Mouse (Mus musculus) brain, embryonic 14.5 days (tissue): ENCODE measurements around the gene Gm36864. TPM values are rescaled to one million over a fixed set of nuclear protein-coding genes. Genes with fewer than 3 reads are reported as not detected.

ENCODE experiments used
- DNase-seq: peaks from one replicate; pipeline ENCODE4 v3.0.0-alpha.2; 2011; ENCODE audit warnings: low read depth
- CTCF ChIP-seq: fragments of 200-500 bp; IDR thresholded peaks from 2 replicates; pipeline ENCODE4 v1.5.1; 2012; ENCODE audit warnings: inconsistent platforms, mild to moderate bottlenecking, moderate library complexity, borderline replicate concordance; ENCODE audit not compliant: insufficient read depth, insufficient read length; ENCODE audit errors: extremely low read depth
- POLR2A ChIP-seq: fragments of 200-500 bp; IDR thresholded peaks from 2 replicates; pipeline ENCODE4 v1.6.1; 2012; ENCODE audit warnings: mild to moderate bottlenecking, inconsistent platforms, borderline replicate concordance; ENCODE audit not compliant: poor library complexity, insufficient read depth, insufficient read length, severe bottlenecking; ENCODE audit errors: extremely low read depth
- polyA plus RNA-seq: library from polyadenylated mRNA; depleted of rRNA; stranded (reverse); fragments of >200 nt; gene quantifications from 2 replicates; pipeline ENCODE4 v1.2.3, GENCODE M21; 2012

The Gm36864 gene
- polyA plus RNA-seq, 1 experiment = not detected

DNA sequence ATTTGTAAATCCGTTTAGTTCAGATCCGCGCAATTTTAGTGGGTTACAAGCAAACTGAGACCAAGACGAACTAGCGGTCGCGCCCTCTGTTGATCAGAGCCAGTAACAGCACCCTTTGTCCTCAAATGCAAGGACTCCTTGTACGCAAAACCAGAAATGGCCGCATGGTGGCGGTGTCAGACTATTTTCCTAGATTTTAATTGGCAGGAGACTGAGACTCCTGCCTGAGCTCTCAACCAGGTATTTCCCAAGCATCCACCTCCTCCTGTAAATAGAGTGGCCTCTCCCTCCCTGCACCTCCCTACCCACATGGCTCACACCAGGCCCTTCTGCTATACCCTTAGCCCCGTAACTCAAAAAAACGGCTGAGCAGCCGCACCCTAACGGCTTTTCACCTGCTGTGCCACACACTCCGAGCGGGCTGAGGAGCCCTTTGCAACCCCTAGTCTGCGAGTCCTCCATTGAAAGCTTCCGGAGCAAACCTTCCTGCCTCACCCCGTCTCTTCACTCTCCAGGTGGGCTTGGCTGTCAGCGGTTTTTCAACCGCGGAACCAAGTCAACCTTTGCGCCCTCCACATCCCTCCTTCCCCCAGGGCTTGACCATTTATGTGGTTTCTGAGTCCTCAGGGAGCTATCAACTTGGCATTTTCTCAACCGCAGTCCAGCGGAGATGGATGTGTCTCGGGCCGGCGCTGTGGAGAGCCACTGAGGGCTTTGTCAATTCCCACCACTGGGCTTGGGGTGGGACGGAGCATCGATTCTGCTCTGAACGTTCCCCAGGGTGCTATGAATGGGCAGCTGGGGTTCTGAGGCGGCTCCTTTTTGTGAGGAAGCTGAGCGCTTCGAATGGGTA, 27.0 kb downstream of the Gm36864 start:
- DNase-seq = peak; percentile 97
- no peak for TF ChIP-seq POLR2A
- peak; percentile 97 for TF ChIP-seq CTCF

DNA sequence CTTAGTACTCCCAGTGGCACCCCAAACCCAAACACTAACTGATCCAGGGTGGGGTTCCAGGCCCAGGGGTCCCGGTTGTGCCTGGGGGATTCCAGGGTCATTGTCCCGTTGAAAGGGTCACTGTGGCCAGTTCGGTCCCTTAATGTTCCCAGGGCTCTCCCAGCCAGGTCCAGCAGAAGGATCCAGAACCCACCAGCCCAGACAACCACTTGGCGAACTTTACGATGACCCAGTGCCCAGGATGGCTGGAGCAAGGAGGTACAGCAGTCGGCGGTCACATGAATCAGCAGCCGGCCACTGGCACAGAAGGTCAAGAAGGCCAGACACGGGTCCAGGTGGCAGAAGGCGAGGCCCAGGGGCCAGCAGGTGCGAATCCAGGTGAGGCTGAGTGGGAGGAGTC, 32.1 kb downstream of the Gm36864 start:
- DNase-seq = no peak
- TF ChIP-seq POLR2A (no peak), CTCF (no peak)

DNA sequence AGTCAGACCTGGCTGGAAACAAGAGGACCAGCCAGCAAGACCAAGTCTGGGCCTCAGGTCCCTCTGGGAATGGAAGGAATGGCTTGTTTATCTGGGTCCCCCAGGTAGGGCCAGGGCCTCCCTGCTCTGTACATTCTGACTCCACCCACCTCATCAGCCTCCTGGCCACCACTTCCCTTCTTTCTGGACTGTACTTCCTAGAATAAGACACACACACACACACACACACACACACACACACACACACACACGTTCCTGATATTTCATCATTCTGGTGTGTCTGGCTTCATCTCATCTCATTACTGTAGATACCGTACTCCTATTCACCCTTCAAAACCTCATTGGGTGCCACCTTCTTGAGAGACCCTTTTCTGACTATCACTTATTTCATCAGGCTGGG, 33.4 kb downstream of the Gm36864 start:
- TF ChIP-seq POLR2A (no peak), CTCF (no peak)
- DNase-seq = no peak

DNA sequence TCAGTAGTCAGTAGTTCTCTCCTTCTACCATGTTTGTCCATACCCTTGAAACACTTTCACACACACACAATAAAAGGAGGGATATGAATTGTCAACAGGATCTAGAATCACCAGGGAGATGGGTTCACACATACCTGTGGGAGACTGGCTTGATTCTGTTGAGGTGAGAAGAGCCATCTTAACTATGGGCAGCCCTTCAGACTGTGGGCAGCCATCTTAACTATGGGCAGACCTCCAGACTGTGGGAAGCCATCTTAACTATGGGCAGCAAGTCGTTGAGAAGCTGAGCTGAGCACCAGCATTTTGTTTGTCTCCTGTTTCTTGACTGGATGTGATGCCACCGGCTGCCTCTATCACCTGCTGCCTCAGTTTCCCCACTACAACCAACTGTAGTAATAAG, 35.3 kb downstream of the Gm36864 start:
- peak; percentile 75 for DNase-seq

DNA sequence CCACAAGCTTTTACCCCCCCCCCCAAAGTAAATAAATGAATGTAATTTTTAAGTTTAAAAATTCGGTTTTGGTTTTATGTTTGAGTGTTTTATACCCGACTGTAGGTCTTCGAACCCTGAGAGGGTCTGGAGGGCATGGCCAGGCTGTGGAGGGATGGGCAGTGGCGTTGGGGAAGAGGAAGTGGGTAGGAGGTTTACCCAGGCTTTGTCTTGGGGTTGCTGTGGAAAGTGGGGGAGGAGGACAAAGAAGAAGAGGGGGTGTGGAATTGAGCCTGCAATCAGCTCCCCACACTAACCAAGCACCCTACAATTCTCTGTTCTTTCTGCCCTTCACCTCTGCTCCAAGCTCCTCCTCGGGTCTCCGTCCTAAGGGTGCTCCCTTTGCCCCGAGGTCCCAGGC, 36.6 kb downstream of the Gm36864 start:
- TF ChIP-seq CTCF (no peak), POLR2A (no peak)
- DNase-seq = no peak

More for the DNA sequence above, 35.3 kb downstream of the Gm36864 start:
- no peak for TF ChIP-seq POLR2A
- no peak for TF ChIP-seq CTCF

DNA sequence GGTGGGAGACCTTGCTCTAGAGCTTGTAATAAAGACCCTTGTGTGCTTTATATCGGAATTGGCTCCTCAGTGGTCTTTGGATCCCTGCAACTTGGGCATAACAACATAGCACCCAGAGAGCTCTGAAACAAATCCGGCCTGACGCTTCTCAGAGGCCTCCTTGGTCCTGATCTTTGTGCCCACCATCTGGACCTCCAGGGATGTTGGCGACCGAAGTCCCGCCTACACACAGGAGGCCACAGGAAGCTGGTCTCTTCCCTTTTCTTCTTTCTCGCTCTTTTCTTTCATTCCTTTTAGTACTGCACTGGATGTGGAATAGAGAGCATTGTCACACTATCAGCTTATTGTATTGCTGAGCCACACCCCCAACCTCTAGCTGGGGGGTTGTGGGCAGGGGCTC, 37.5 kb downstream of the Gm36864 start:
- no peak for DNase-seq
- TF ChIP-seq CTCF = no peak

DNA sequence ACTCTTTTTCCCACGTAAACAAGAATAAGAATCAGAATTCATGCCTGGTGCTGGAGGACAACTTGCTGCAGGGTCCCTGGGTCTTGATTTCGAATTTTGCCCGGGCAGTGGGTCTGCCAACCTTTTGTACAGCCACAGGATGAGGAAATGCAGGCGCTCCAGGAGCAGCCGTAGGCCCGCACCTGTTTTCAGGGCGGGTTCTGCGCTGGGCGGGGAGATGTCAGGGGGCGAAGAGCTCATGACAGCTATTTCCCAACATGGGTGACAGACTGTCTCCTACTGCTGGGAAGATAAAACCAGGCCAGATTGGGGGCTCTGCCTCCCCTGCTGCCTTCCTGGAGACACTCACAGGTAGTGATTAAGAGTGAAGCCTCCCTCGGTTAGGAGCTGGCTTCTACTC, 38.1 kb downstream of the Gm36864 start:
- no peak for DNase-seq
- TF ChIP-seq POLR2A = no peak
- no peak for TF ChIP-seq CTCF

DNA sequence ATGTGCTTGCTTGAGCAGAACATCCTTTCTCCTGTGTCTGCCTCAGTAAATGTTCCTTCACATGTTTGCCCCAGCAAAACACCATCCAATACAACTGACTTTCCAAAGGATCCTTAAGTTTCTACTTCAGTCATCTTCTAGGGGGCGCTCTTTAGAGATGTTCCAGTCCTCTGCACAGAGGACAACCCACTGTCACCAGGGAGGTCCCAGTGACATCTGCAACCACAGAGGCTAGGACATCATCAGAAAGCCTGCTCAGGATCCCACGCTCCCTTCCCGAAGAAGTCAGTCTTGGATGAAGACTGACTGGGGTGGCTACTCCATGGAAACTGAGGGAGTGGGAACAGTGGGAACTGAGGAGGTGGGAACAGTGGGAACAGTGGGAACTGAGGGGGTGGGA, 39.6 kb downstream of the Gm36864 start:
- TF ChIP-seq CTCF (no peak), POLR2A (no peak)
- no peak for DNase-seq

DNA sequence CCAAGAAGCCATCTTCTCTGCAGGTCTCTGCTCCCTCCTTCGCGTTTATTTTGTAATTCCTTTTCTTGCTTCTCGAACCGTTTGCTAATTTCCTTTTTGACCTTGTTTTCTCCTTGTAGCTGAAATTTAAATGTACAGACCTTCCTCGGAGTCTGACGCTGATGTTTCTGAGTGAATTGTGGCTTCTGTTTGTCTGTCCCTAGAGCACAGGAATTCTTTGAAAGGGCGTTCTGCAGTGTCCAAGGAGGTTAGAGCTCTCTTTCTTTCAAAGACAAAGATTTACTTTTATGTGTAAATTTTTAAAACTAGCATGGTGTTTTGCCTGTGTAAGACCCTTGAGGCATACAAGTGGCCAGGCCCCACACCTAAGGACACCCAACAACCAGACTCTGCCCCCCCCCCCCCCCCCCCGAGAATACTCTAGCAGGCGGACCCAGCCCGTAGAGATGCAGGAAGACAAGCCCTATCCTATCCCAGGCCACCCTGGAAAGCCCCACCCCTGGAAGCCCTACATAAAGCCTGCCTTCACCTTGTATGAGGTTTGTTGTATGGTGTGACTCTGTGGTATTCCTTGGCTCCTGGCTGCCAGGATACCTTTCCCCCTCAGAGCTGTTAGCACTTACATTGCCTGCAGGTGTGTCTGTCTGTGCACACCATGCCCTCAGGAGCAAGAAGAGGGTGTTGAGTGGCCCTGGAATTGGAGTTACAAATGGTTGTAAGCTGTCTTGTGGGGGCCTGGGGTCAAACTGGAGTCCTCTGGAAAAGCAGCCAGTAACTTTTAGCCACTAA, 40.7 kb downstream of the Gm36864 start:
- DNase-seq = no peak
- no peak for TF ChIP-seq CTCF
- TF ChIP-seq POLR2A = no peak

DNA sequence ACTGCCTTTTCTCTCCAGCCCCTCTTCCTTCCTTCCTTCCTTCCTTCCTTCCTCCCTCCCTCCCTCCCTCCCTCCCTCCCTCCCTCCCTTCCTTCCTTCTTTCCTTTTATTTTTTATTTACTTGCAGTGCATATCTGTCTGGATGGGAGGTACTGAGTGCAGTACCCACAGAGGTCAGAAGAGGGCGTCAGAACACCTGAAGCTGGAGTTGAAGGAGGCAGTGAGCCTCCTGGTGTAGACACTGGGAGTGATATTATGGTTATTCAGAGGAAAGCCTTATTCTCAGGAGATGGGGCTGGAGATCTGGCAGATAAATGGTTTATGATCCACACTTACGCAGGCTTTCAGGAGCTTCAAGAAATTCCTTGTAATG, 41.3 kb downstream of the Gm36864 start:
- peak; percentile 63 for DNase-seq
- TF ChIP-seq CTCF (peak; percentile 53; the same call in 1 of the 2 replicates), POLR2A (no peak)

DNA sequence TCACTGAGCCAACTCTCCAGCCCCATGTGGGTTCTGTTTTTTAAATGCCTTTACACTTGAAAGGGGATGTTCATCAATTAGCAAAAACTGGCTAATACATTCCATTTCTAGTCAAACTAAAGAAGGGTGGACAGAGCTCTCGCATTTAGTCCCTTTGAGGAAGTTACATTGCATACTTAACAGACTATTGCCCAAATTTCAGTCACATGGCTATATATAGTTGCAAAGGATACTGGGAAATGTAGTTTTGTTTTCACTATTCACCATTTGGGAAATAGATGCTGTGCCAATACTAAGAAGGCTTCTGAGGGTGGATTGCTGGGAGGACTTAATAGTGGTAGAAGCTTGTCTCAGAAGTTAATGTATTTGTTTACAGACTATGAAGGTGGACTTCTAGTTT, 45.0 kb downstream of the Gm36864 start:
- TF ChIP-seq POLR2A (no peak), CTCF (no peak)
- no peak for DNase-seq
